In genomic region chr11:84637268-84637667, GRCm38 (mm10) we compare ENCODE assay signal across 14 mouse cellular contexts.
DNase-seq lines count a peak whose midpoint lies in the region; ATAC-seq and TF ChIP-seq lines count a peak whose summit lies in the region.
"Had no signal": no experiment of that assay in that cellular context is flagged by ENCODE, and none has a peak within 500 bp of the region (broad histone marks: within the 10 kb centered on the region; RNA-seq: fewer than 3 reads in every experiment).

No protein-coding gene starts in this region.

- no peaks in the 10 kb centered on the region for H3K9me3 ChIP-seq in neural tube, embryonic 11.5 days (ENCODE audit: control insufficient read depth, low read length)
- H3K9me3 ChIP-seq in forebrain, embryonic 16.5 days (ENCODE audit: control insufficient read depth, low read length), result no peaks in the 10 kb centered on the region
- no peaks in the 10 kb centered on the region for H3K9me3 ChIP-seq in limb, embryonic 10.5 days (replicated peaks)
- H3K9me3 ChIP-seq in intestine, embryonic 15.5 days, result no peaks in the 10 kb centered on the region
- H3K9me3 ChIP-seq: liver, embryonic 15.5 days had no signal

- peaks cover 16% of the 10 kb centered on the region for H3K27me3 ChIP-seq in neural tube, embryonic 11.5 days (ENCODE audit: control insufficient read depth, insufficient read depth, low read length)
- peaks cover 10% of the 10 kb centered on the region for H3K27me3 ChIP-seq in forebrain, embryonic 16.5 days (replicated peaks; ENCODE audit: control insufficient read depth, insufficient read depth, low read length)
- H3K27me3 ChIP-seq in limb, embryonic 10.5 days (ENCODE audit: low read depth, poor library complexity, severe bottlenecking), result peaks cover 73% of the 10 kb centered on the region
- peaks cover 30% of the 10 kb centered on the region for H3K27me3 ChIP-seq in intestine, embryonic 15.5 days (replicated peaks)

- WGBS in neural tube, embryonic 11.5 days, result 10% methylated on average over 8 of the region's 8 CpGs
- 2% methylated on average over 8 of the region's 8 CpGs for WGBS in forebrain, embryonic 16.5 days
- 23% methylated on average over 8 of the region's 8 CpGs for WGBS in limb, embryonic 10.5 days
- WGBS in intestine, embryonic 15.5 days, result 54% methylated on average over 8 of the region's 8 CpGs

- H3K36me3 ChIP-seq in neural tube, embryonic 11.5 days (ENCODE audit: control insufficient read depth, insufficient read depth, low read length), result no peaks in the 10 kb centered on the region
- H3K36me3 ChIP-seq in forebrain, embryonic 16.5 days (ENCODE audit: control insufficient read depth, insufficient read depth), result no peaks in the 10 kb centered on the region
- H3K36me3 ChIP-seq in limb, embryonic 10.5 days, result no peaks in the 10 kb centered on the region
- no peaks in the 10 kb centered on the region for H3K36me3 ChIP-seq in intestine, embryonic 15.5 days
- H3K36me3 ChIP-seq: liver, embryonic 15.5 days had no signal

- H3K4me1 ChIP-seq in neural tube, embryonic 11.5 days (ENCODE audit: control insufficient read depth, insufficient read depth, low read length), result peaks cover 3% of the 10 kb centered on the region
- H3K4me1 ChIP-seq in forebrain, embryonic 16.5 days (replicated peaks; ENCODE audit: control insufficient read depth, insufficient read depth, low read length), result peaks cover 20% of the 10 kb centered on the region
- H3K4me1 ChIP-seq in limb, embryonic 10.5 days, result peaks cover 53% of the 10 kb centered on the region
- no peaks in the 10 kb centered on the region for H3K4me1 ChIP-seq in intestine, embryonic 15.5 days (replicated peaks)
- H3K4me1 ChIP-seq: liver, embryonic 15.5 days had no signal

- no peak overlapping the region for H3K9ac ChIP-seq in neural tube, embryonic 11.5 days (ENCODE audit: low read length)
- no peak overlapping the region for H3K9ac ChIP-seq in forebrain, embryonic 16.5 days (replicated peaks; ENCODE audit: low read depth, low read length)
- H3K9ac ChIP-seq in intestine, embryonic 15.5 days, result no peak overlapping the region
- H3K9ac ChIP-seq: liver, embryonic 15.5 days had no signal

- intact Hi-C loops in gastrocnemius, adult 2 months (cut with DNase I), result no loop called here

- no peak overlapping the region for H3K4me3 ChIP-seq in neural tube, embryonic 11.5 days (ENCODE audit: low read depth, low read length)
- no peak overlapping the region for H3K4me3 ChIP-seq in forebrain, embryonic 16.5 days (replicated peaks; ENCODE audit: low read length)
- H3K4me3 ChIP-seq in limb, embryonic 10.5 days, result no peak overlapping the region
- H3K4me3 ChIP-seq in intestine, embryonic 15.5 days (replicated peaks), result no peak overlapping the region
- no peak overlapping the region for H3K4me3 ChIP-seq in gastrocnemius, adult 2 months
- H3K4me3 ChIP-seq: liver, embryonic 15.5 days had no signal

- no peak overlapping the region for H3K4me2 ChIP-seq in neural tube, embryonic 11.5 days (ENCODE audit: low read depth)
- no peak overlapping the region for H3K4me2 ChIP-seq in forebrain, embryonic 16.5 days (ENCODE audit: low read length)
- no peak overlapping the region for H3K4me2 ChIP-seq in intestine, embryonic 15.5 days (replicated peaks)
- H3K4me2 ChIP-seq: heart, embryonic 11.5 days; liver, embryonic 15.5 days had no signal

- no peak overlapping the region for H3K27ac ChIP-seq in neural tube, embryonic 11.5 days (ENCODE audit: low read depth, low read length)
- H3K27ac ChIP-seq in forebrain, embryonic 16.5 days (ENCODE audit: low read length), result no peak overlapping the region
- 0 out of 2 replicates have a peak overlapping the region, but pooled peaks have one; percentile 11 for H3K27ac ChIP-seq in limb, embryonic 10.5 days
- no peak overlapping the region for H3K27ac ChIP-seq in intestine, embryonic 15.5 days
- no peak overlapping the region for H3K27ac ChIP-seq in gastrocnemius, adult 2 months
- H3K27ac ChIP-seq: liver, embryonic 15.5 days had no signal

- peak; percentile 24 for DNase-seq in neural tube, embryonic 11.5 days (ENCODE audit: low spot score)
- DNase-seq in neural tube, embryonic 10.5 days (ENCODE audit: extremely low spot score, low spot score), result no peak
- no peak for DNase-seq in limb, embryonic 10.5 days (ENCODE audit: low spot score)
- peak; percentile 58 for DNase-seq in retina, embryonic 14.5 days (ENCODE audit: low spot score)
- DNase-seq in gastrocnemius, adult 2 months, result no peak
- DNase-seq in thymus, postnatal 4 days, result no peak
- DNase-seq: adrenal gland, adult 2 months; cerebellum, postnatal 14 days; lung, postnatal 36 days had no signal

- ATAC-seq in neural tube, embryonic 11.5 days (ENCODE audit: insufficient read depth, low FRiP score, low TSS enrichment), result peak; percentile 35; the same call in 1 of the 2 replicates
- peak; percentile 85 for ATAC-seq in forebrain, embryonic 16.5 days
- no peak for ATAC-seq in intestine, embryonic 15.5 days
- ATAC-seq: Patski had no signal

- TF ChIP-seq CTCF in gastrocnemius, adult 2 months (IDR thresholded peaks at IDR 0.05), result no peak

Comparison
In these comparisons a context has a peak if more than half of its experiments do, and no peak if none do; other contexts are left out.
1. DNase-seq: peak in neural tube, embryonic 11.5 days (single experiment) and retina, embryonic 14.5 days (single experiment); none in neural tube, embryonic 10.5 days (single experiment), limb, embryonic 10.5 days (single experiment), gastrocnemius, adult 2 months (single experiment) and thymus, postnatal 4 days (single experiment).